Mouse (Mus musculus): ENCODE data around the gene Gif. TPM values are rescaled to one million over a fixed set of nuclear protein-coding genes. Genes with fewer than 3 reads are reported as not detected.

The Gif gene
- polyA plus RNA-seq, 1 experiment = 0.90 TPM

- Histone ChIP-seq H3K27ac (ENCODE audit: control insufficient read depth, insufficient read depth, low read depth, low read length) (no peak overlapping the region), H3K4me1 (ENCODE audit: control insufficient read depth, insufficient read depth, low read length) (no peaks in the 10 kb centered on the region)
These were observed 62.8 kb downstream of the Gif start for GRCm38 (mm10) chr19:11810003-11810758.

GRCm38 (mm10) chr19:11810856-11811255 lies 63.5 kb downstream of the Gif start:
- H3K36me3 ChIP-seq (ENCODE audit: control insufficient read depth, insufficient read depth, low read length) = no peaks in the 10 kb centered on the region
- no peak for TF ChIP-seq CTCF (IDR thresholded peaks at IDR 0.05; ENCODE audit: control insufficient read depth, insufficient read depth, insufficient replicate concordance, low read depth, low read length)
- TF ChIP-seq POLR2A (IDR thresholded peaks at IDR 0.05; ENCODE audit: control insufficient read depth, low read depth, low read length) = no peak

More at GRCm38 (mm10) chr19:11810003-11810758, 62.8 kb downstream of the Gif start:
- TF ChIP-seq POLR2A (IDR thresholded peaks at IDR 0.05; ENCODE audit: control insufficient read depth, low read depth, low read length) (no peak), CTCF (IDR thresholded peaks at IDR 0.05; ENCODE audit: control insufficient read depth, insufficient read depth, insufficient replicate concordance, low read depth, low read length) (no peak)
- Histone ChIP-seq H3K36me3 (ENCODE audit: control insufficient read depth, insufficient read depth, low read length) (no peaks in the 10 kb centered on the region), H3K27me3 (ENCODE audit: control insufficient read depth, insufficient read depth, low read length) (no peaks in the 10 kb centered on the region), H3K4me3 (ENCODE audit: control insufficient read depth, low read depth, low read length) (no peak overlapping the region)

GRCm38 (mm10) chr19:11811688-11812365 lies 64.5 kb downstream of the Gif start:
- Histone ChIP-seq H3K27ac (ENCODE audit: control insufficient read depth, insufficient read depth, low read depth, low read length) (no peak overlapping the region), H3K36me3 (ENCODE audit: control insufficient read depth, insufficient read depth, low read length) (no peaks in the 10 kb centered on the region), H3K4me3 (ENCODE audit: control insufficient read depth, low read depth, low read length) (no peak overlapping the region), H3K4me1 (ENCODE audit: control insufficient read depth, insufficient read depth, low read length) (no peaks in the 10 kb centered on the region), H3K27me3 (ENCODE audit: control insufficient read depth, insufficient read depth, low read length) (no peaks in the 10 kb centered on the region)
- TF ChIP-seq CTCF (IDR thresholded peaks at IDR 0.05; ENCODE audit: control insufficient read depth, insufficient read depth, insufficient replicate concordance, low read depth, low read length) = no peak
- no peak for TF ChIP-seq POLR2A (IDR thresholded peaks at IDR 0.05; ENCODE audit: control insufficient read depth, low read depth, low read length)

More at GRCm38 (mm10) chr19:11810856-11811255, 63.5 kb downstream of the Gif start:
- Histone ChIP-seq H3K4me3 (ENCODE audit: control insufficient read depth, low read depth, low read length) (no peak overlapping the region), H3K27ac (ENCODE audit: control insufficient read depth, insufficient read depth, low read depth, low read length) (no peak overlapping the region), H3K27me3 (ENCODE audit: control insufficient read depth, insufficient read depth, low read length) (no peaks in the 10 kb centered on the region), H3K4me1 (ENCODE audit: control insufficient read depth, insufficient read depth, low read length) (no peaks in the 10 kb centered on the region)

Other genes with a start within 250 kb of the Gif start
- 1.2 and 1.6 TPM in 2 replicates for gene Ms4a6b, start 231.0 kb upstream of the Gif start, polyA plus RNA-seq (2012; rRNA removed)
- gene Ms4a4d, start 210.8 kb upstream of the Gif start, polyA plus RNA-seq (2012; rRNA removed) = 1.8 and 2.3 TPM in 2 replicates
- 0.32 and 0.79 TPM in 2 replicates for gene Ms4a6d, start 142.7 kb upstream of the Gif start, polyA plus RNA-seq (2012; rRNA removed)
- not detected in 2 replicates for gene Ms4a2, start 123.8 kb upstream of the Gif start, polyA plus RNA-seq (2012; rRNA removed)
- not detected in 2 replicates for gene Ms4a3, start 106.7 kb upstream of the Gif start, polyA plus RNA-seq (2012; rRNA removed)
- gene Oosp2, start 87.0 kb upstream of the Gif start, polyA plus RNA-seq (2012; rRNA removed) = not detected in 2 replicates
- gene Oosp1, start 56.4 kb upstream of the Gif start, polyA plus RNA-seq (2012; rRNA removed) = not detected in 2 replicates
- not detected in 2 replicates for gene Oosp3, start 50.5 kb upstream of the Gif start, polyA plus RNA-seq (2012; rRNA removed)
- gene Mrpl16, start 22.8 kb downstream of the Gif start, polyA plus RNA-seq (2012; rRNA removed) = 19.5 and 20.4 TPM in 2 replicates
- gene Stx3, start 71.8 kb downstream of the Gif start, polyA plus RNA-seq (2012; rRNA removed) = 0.61 and 0.87 TPM in 2 replicates
- gene Olfr1417, start 91.7 kb downstream of the Gif start, polyA plus RNA-seq (2012; rRNA removed) = not detected in 2 replicates
- not detected in 2 replicates for gene Olfr1418, start 113.5 kb downstream of the Gif start, polyA plus RNA-seq (2012; rRNA removed)
- 0.05 and 0.06 TPM in 2 replicates for gene Olfr1419, start 127.6 kb downstream of the Gif start, polyA plus RNA-seq (2012; rRNA removed)
- not detected in 2 replicates for gene Olfr1420, start 139.0 kb downstream of the Gif start, polyA plus RNA-seq (2012; rRNA removed)
- gene Patl1, start 164.8 kb downstream of the Gif start, polyA plus RNA-seq (2012; rRNA removed) = 6.6 and 8.2 TPM in 2 replicates
- gene Osbp, start 218.4 kb downstream of the Gif start, polyA plus RNA-seq (2012; rRNA removed) = 23.0 and 24.4 TPM in 2 replicates